Mouse (Mus musculus) ES-Bruce4 (cell line): ENCODE results near the gene Rae1. TPM values are rescaled to one million over a fixed set of nuclear protein-coding genes. Genes with fewer than 3 reads are reported as not detected.

Source experiments
- H3K27ac ChIP-seq: 2 replicates; pipeline ENCODE4 v1.5.1; 2012; ENCODE audit warnings: low read length, inconsistent platforms; ENCODE audit not compliant: insufficient read depth
- H3K27me3 ChIP-seq: 2 replicates; pipeline ENCODE4 v1.6.1; 2012; ENCODE audit warnings: mild to moderate bottlenecking, low read length, inconsistent platforms; ENCODE audit not compliant: control insufficient read depth, poor library complexity, insufficient read depth, severe bottlenecking
- H3K36me3 ChIP-seq: 2 replicates; pipeline ENCODE4 v1.6.1; 2012; ENCODE audit warnings: inconsistent platforms, mild to moderate bottlenecking, low read length, moderate library complexity; ENCODE audit not compliant: control insufficient read depth, poor library complexity, insufficient read depth, severe bottlenecking
- H3K4me1 ChIP-seq: one replicate; pipeline ENCODE4 v1.8.1; 2011; ENCODE audit warnings: low read length; ENCODE audit not compliant: control insufficient read depth, insufficient read depth
- H3K4me3 ChIP-seq: 2 replicates; pipeline ENCODE4 v1.5.1; 2011; ENCODE audit warnings: low read depth, mild to moderate bottlenecking, low read length
- H3K9ac ChIP-seq: 2 replicates; pipeline ENCODE4 v1.6.1; 2012; ENCODE audit warnings: low read depth, mild to moderate bottlenecking, inconsistent platforms; ENCODE audit not compliant: poor library complexity, severe bottlenecking
- H3K9me3 ChIP-seq: replicated peaks from 2 replicates; pipeline ENCODE4 v1.6.1; 2012; ENCODE audit warnings: mild to moderate bottlenecking, low read length, inconsistent platforms; ENCODE audit not compliant: control insufficient read depth, poor library complexity, insufficient read depth, severe bottlenecking
- CTCF ChIP-seq: IDR thresholded peaks from one replicate; pipeline ENCODE4 v1.8.1; 2011; ENCODE audit warnings: low read depth, low read length
- EP300 ChIP-seq: IDR thresholded peaks from 2 replicates; pipeline ENCODE4 v1.6.1; 2011; ENCODE audit warnings: low read depth, low read length; ENCODE audit not compliant: insufficient read depth
- POLR2A ChIP-seq: IDR thresholded peaks from one replicate; pipeline ENCODE4 v1.8.1; 2011; ENCODE audit warnings: low read length; ENCODE audit not compliant: insufficient read depth
- polyA plus RNA-seq: library from polyadenylated mRNA; stranded (reverse); fragments of >200 nt; gene quantifications from 2 replicates; pipeline ENCODE4 v1.2.4, GENCODE M21; 2011; ENCODE audit warnings: low read depth; ENCODE audit not compliant: missing spikeins, insufficient read depth, insufficient read length

Gene Rae1
- polyA plus RNA-seq, 1 experiment = 123 TPM

DNA sequence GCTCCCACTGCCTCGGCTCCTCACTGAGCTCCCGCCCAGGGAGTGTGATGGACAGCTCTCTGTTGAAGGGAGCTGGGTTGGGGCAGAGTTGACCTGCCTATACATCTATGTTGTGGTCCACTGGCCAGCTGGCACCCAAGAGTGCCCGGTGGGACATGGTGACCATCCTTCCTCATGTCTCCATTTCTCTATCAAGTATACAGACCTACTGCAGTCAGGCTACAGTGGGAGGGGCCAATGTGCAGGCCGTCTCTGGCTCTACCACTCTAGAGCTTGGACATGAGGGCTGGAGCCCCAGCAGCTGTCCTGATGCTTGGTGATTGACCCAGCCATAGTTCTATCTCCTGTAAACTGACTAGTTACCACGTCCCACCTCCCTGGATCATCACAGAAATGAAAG lies 37.4 kb downstream of the Rae1 start:
- H3K9me3 ChIP-seq = no peaks in the 10 kb centered on the region
- no peaks in the 10 kb centered on the region for H3K4me1 ChIP-seq
- no peaks in the 10 kb centered on the region for H3K27me3 ChIP-seq
- peaks cover 10% of the 10 kb centered on the region for H3K36me3 ChIP-seq
- no peak overlapping the region for H3K4me3 ChIP-seq
- TF ChIP-seq POLR2A (no peak), CTCF (no peak), EP300 (no peak)
- no peak overlapping the region for H3K27ac ChIP-seq
- H3K9ac ChIP-seq = no peak overlapping the region

DNA sequence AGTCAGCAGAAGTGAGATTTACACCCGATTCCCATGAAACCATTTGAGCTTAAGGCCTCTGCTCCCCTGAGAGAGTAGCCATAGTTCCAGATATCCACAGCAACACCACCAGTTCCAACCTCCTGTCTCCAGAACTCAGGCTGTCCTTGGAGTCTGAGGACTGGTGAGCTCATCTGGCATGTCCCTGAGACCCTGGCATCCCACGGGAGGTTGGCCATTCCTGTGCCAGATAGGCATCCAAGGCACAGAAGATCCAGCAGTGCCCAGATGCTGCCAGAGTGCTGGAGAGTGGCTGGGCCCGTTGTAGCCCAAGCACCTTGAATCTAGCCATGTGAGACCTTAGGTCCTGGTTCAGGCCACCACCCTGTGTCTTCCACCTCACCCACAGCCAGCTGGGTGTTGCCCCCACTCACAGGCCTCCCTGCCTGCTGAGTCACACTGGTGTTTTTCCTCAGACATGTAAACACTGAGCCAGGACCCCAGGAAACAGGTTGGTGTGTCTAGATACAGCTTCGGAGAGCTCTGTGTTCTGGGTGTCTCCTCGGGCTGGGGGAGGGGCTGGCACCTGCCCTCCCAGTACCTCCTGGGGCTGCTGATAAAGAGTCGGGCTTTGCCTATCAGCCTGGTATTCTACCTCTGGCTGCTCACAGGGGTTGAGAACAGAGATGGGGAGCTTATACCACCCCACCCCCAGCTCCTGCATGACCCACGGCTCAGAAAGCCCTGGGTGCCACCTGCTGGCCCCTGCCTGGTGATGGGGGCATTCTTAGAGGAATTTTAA lies 38.1 kb downstream of the Rae1 start:
- peaks cover 10% of the 10 kb centered on the region for H3K36me3 ChIP-seq
- no peaks in the 10 kb centered on the region for H3K4me1 ChIP-seq
- H3K27ac ChIP-seq = no peak overlapping the region
- H3K9me3 ChIP-seq = no peaks in the 10 kb centered on the region
- H3K4me3 ChIP-seq = no peak overlapping the region
- TF ChIP-seq CTCF = no peak
- no peak for TF ChIP-seq POLR2A
- no peak for TF ChIP-seq EP300
- H3K27me3 ChIP-seq = no peaks in the 10 kb centered on the region
- no peak overlapping the region for H3K9ac ChIP-seq

DNA sequence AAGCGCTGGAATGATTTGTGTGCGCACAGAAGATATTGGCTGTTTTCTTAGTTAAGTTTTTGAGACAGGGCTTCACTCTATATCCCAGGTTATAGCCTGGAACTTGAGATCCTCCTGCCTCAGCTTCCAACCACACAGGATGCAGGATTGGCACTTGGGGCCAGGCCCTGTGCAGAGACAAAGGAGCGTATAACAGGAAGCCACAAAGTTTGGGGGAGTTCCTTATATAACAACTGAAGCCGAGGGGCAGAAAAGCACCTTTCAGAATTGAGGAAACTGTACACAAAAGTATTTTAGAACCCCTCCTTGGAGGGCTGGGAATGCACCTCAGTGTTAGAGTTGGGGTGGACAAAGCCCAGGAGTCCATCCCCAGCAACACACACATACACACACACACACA lies 39.1 kb downstream of the Rae1 start:
- Histone ChIP-seq H3K36me3 (peaks cover 6% of the 10 kb centered on the region), H3K9ac (no peak overlapping the region), H3K9me3 (no peaks in the 10 kb centered on the region), H3K27ac (no peak overlapping the region), H3K27me3 (no peaks in the 10 kb centered on the region), H3K4me3 (no peak overlapping the region), H3K4me1 (no peaks in the 10 kb centered on the region)
- TF ChIP-seq CTCF (no peak), EP300 (no peak), POLR2A (no peak)

DNA sequence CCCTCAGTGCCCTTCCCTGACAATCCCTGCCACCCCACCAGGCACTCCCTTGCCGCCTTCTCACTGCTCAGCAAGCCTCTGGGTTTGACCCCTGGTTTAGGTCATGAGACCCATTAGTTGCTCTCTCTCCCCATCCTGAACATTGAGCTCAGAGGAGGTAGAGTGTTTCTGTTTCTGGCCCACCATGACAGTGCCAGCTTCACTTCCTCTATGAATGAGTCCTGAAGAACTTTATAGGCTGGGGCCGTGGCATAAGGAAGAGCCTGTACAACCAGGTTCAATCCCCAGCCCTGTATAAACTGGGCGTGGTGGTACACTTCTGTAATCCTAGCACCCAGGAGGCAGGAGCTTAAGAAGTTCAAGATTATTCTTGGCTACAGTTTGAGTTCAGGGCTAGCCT lies 40.9 kb downstream of the Rae1 start:
- Histone ChIP-seq H3K9me3 (no peaks in the 10 kb centered on the region), H3K9ac (no peak overlapping the region), H3K4me3 (no peak overlapping the region), H3K4me1 (no peaks in the 10 kb centered on the region), H3K27ac (no peak overlapping the region), H3K27me3 (no peaks in the 10 kb centered on the region), H3K36me3 (no peaks in the 10 kb centered on the region)
- TF ChIP-seq CTCF (no peak), POLR2A (no peak)

DNA sequence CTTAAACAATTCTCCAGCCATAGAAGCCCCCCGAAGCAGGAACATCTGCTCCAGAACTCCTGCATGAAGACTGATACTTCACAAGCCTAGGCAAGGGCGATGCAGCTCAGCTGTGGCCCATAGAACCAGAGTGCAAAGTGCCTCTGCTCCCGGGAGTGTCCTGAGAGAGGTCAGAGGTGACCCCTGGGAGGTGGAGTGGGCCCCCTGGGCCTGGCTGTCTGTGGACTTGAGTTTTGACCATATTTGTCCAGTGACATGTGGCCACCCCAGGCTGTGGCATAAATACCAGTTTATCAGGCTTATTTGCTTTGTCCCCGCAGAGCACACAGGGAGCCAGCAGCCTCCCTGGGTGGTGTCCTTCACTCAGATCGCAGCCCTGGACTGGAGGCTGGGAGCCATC lies 41.3 kb downstream of the Rae1 start:
- Histone ChIP-seq H3K9ac (no peak overlapping the region), H3K36me3 (no peaks in the 10 kb centered on the region), H3K4me1 (no peaks in the 10 kb centered on the region), H3K27me3 (no peaks in the 10 kb centered on the region), H3K4me3 (no peak overlapping the region), H3K9me3 (no peaks in the 10 kb centered on the region), H3K27ac (no peak overlapping the region)
- TF ChIP-seq POLR2A (no peak), CTCF (no peak), EP300 (no peak)

DNA sequence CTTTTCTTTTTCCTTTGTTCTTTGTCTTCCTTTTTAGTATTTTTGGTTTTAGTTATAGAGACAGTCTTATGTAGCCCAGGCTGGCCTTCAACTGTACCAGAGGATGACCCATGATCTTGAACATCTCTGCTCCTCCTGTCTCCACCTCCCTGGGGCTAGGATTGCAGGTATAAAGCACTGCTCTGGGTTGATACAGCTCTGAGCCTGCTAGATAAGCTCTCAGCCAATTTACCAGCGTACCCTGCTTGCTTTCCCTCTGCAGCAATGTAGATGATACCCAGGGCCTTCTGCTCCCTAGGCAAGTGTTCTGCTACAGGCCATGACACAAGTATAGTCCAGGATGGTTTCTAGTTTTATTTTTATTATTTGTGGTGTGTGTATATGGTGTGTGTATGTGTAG lies 42.0 kb downstream of the Rae1 start:
- TF ChIP-seq EP300 = no peak
- TF ChIP-seq CTCF = no peak
- TF ChIP-seq POLR2A = no peak
- Histone ChIP-seq H3K27me3 (no peaks in the 10 kb centered on the region), H3K27ac (no peak overlapping the region), H3K9ac (no peak overlapping the region), H3K36me3 (no peaks in the 10 kb centered on the region), H3K4me3 (no peak overlapping the region), H3K4me1 (no peaks in the 10 kb centered on the region), H3K9me3 (no peaks in the 10 kb centered on the region)
